Mouse (Mus musculus) forebrain, postnatal 0 days (tissue): Measurements from ENCODE around the gene Stx5a. TPM values are rescaled to one million over a fixed set of nuclear protein-coding genes. Genes with fewer than 3 reads are reported as not detected.

Experiments used
- ATAC-seq: fragments of 200-750 bp; cut with Nextera tagmentation; 2 replicates; pipeline ENCODE4 v1.8.0; 2017; ENCODE audit warnings: mild to moderate bottlenecking, moderate library complexity
- DNase-seq: peaks from one replicate; pipeline ENCODE4 v3.0.0-alpha.2; 2015
- H3K27ac ChIP-seq: fragments of 300-500 bp; sonication (generic); 2 replicates; pipeline ENCODE4 v1.5.1; 2014; ENCODE audit warnings: low read depth, mild to moderate bottlenecking, antibody characterized with exemption, low read length, moderate library complexity, mixed read lengths
- H3K27me3 ChIP-seq: fragments of 300-500 bp; sonication (generic); 2 replicates; pipeline ENCODE4 v1.6.1; 2014; ENCODE audit warnings: mild to moderate bottlenecking, low read length, mixed read lengths; ENCODE audit not compliant: insufficient read depth
- H3K36me3 ChIP-seq: fragments of 300-500 bp; sonication (generic); 2 replicates; pipeline ENCODE4 v1.6.1; 2014; ENCODE audit warnings: mild to moderate bottlenecking, moderate library complexity; ENCODE audit not compliant: insufficient read depth
- H3K4me1 ChIP-seq: fragments of 300-500 bp; sonication (generic); 2 replicates; pipeline ENCODE4 v1.6.1; 2014; ENCODE audit warnings: antibody characterized with exemption; ENCODE audit not compliant: insufficient read depth
- H3K4me2 ChIP-seq: fragments of 300-500 bp; sonication (generic); 2 replicates; pipeline ENCODE4 v1.6.1; 2014; ENCODE audit warnings: low read depth, mild to moderate bottlenecking, moderate library complexity
- H3K4me3 ChIP-seq: fragments of 300-500 bp; sonication (generic); 2 replicates; pipeline ENCODE4 v1.5.1; 2014; ENCODE audit warnings: low read depth, low read length, mixed read lengths
- H3K9ac ChIP-seq: fragments of 300-500 bp; sonication (generic); 2 replicates; pipeline ENCODE4 v1.6.1; 2014; ENCODE audit warnings: mild to moderate bottlenecking
- H3K9me3 ChIP-seq: fragments of 300-500 bp; sonication (generic); 2 replicates; pipeline ENCODE4 v1.6.1; 2016; ENCODE audit warnings: low read length
- CTCF ChIP-seq: sonication (generic); IDR thresholded peaks from 2 replicates; pipeline ENCODE4 v1.5.1; 2016; ENCODE audit warnings: antibody characterized with exemption, control low read depth, low read depth
- WGBS: fragments of 180-500 bp; shearing (Covaris S2); extraction: QIAGEN DNeasy Blood & Tissue Kit; methylation state at CpG from one replicate; pipeline ENCODE4 v1.1.7; 2014; 5-methylcytosine and 5-hydroxymethylcytosine counted together
- microRNA-seq, 2 experiments: library from miRNA; unstranded; fragments of <30 nt; microRNA quantifications; one replicate each; pipeline ENCODE4; 2016
- polyA plus RNA-seq: library from polyadenylated mRNA; unstranded; fragments of >200 nt; fragmentation: Nextera tagmentation; extraction: Ambion mirVana; gene quantifications from 2 replicates; pipeline ENCODE4 v1.2.1, GENCODE M21; 2015
- total RNA-seq: library from RNA; depleted of rRNA; stranded (reverse); fragments of >200 nt; gene quantifications from 2 replicates; pipeline ENCODE4 v1.2.3, GENCODE M21; 2014; rRNA removed

The Stx5a gene
- total and polyA plus RNA-seq, 2 experiments from 2014 or later = 97.6 to 140 TPM

DNA sequence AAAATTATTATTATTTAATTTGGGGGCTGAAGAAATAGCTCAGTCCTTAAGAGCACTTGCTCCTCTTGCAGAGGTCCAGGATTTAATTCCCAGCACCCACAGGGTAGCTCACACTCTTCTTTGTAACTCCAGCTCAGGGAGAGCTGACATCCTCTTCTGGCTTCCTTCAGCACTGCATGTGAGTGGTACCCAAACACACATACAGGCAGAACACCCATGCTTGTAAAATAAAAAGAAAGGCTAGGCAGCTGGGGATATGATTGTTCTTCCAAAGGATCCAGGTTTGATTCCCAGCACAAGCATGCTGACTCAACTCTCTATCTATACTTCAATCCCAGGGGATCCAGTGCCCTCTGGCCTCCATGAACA lies 57.7 kb downstream of the Stx5a start:
- no peak for TF ChIP-seq CTCF
- Histone ChIP-seq H3K4me3 (peak overlapping the region; percentile 55; the same call in 1 of the 2 replicates), H3K27me3 (no peaks in the 10 kb centered on the region), H3K9me3 (no peaks in the 10 kb centered on the region), H3K36me3 (peaks cover 16% of the 10 kb centered on the region), H3K4me2 (peak overlapping the region; percentile 72), H3K27ac (no peak overlapping the region), H3K4me1 (peaks cover 7% of the 10 kb centered on the region), H3K9ac (no peak overlapping the region)
- DNase-seq (no peak), ATAC-seq (no peak)

DNA sequence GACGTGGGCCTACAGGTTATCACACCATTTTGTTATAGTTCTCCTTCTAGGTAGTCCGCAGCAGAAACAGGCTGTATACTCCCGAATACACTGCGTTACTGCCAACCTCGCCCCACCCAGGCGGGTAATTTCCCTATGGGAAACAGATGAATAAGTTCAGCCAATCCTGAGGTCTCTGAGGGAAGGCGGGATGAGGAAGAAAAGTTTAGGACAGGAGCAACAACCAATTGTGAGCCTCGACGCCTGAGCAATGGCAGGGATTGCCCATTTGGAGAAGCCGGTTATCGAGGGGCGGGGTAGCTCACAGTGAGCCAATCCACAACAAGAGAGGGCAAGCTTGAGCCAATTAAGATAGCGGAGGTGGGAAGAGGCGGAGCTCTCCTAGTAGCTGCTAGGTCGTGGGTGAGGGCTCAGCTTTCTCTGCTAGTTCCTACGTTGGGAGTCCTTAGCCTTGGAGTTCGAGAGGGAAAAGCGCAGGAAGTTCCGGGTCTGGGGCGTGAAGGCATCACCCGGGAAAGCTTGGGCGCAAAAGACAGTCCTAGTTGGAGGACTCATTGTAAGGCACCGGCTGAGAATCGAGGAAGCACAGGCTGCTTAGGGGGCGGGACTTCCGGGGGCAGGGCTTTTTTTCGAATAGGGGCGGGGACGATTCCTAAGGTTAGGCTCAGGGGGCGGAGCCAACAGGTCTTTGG lies 61.1 kb downstream of the Stx5a start, which contains the start of gene Zbtb3:
Gene Zbtb3 (plus strand): TSS at position 426 of the 692 bp plus-strand sequence.
- 2% methylated on average over 30 of the region's 30 CpGs for WGBS
- peak within 1 kb of the TSS; percentile 58 for H3K4me3 ChIP-seq

DNA sequence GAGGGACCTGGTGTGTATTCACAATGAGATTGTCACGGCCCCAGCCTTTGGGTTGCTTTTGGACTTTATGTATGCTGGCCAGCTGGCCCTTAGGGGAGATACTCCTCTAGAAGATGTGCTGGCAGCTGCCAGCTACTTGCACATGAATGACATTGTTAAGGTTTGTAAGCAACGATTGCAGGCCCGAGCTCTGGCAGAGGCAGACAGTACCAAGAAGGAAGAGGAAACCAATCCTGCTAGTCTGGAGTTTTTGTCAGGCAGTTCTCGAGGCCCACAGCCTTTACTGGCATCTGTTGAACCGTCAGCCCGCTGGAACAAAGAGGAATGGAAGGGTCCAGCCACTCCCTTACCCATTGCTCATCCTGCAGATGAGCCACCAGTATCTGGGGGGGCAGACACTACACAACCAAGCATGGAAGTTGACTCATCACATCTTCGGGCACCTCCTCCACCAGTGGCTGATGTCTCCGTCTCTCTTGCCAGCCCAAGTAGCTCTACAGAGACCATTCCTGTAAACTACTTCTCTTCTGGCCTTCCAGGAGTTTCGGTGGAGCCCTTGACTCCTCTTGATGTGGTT lies 62.1 kb downstream of the Stx5a start:
- peak overlapping the region; percentile 58; the same call in 1 of the 2 replicates for H3K4me3 ChIP-seq
- 91% methylated on average over 9 of the region's 9 CpGs for WGBS

More for the DNA sequence above, 61.1 kb downstream of the Stx5a start, which contains the start of gene Zbtb3:
- H3K36me3 ChIP-seq = peaks cover 2% of the 10 kb centered on the region; the same call in 1 of the 2 replicates
- H3K9ac ChIP-seq = peak within 1 kb of the TSS; percentile 56
- no peak for TF ChIP-seq CTCF
- DNase-seq = peak; percentile 97
- H3K4me2 ChIP-seq = peak within 1 kb of the TSS; percentile 75
- ATAC-seq = peak; percentile 97
- H3K4me1 ChIP-seq = peaks cover 7% of the 10 kb centered on the region
- peak within 1 kb of the TSS; percentile 90 for H3K27ac ChIP-seq
- no peaks in the 10 kb centered on the region for H3K27me3 ChIP-seq
- no peaks in the 10 kb centered on the region for H3K9me3 ChIP-seq

GRCm38 (mm10) chr19:8803879-8804660 lies 62.9 kb downstream of the Stx5a start:
- no peak for DNase-seq
- TF ChIP-seq CTCF = no peak
- no peak overlapping the region for H3K27ac ChIP-seq
- H3K27me3 ChIP-seq = no peaks in the 10 kb centered on the region
- no peak overlapping the region for H3K4me3 ChIP-seq
- peaks cover 7% of the 10 kb centered on the region for H3K4me1 ChIP-seq
- ATAC-seq = no peak
- no peak overlapping the region for H3K4me2 ChIP-seq
- no peaks in the 10 kb centered on the region for H3K9me3 ChIP-seq
- 94% methylated on average over 11 of the region's 11 CpGs for WGBS
- peaks cover 12% of the 10 kb centered on the region; the same call in 1 of the 2 replicates for H3K36me3 ChIP-seq
- H3K9ac ChIP-seq = no peak overlapping the region

More for the DNA sequence above, 62.1 kb downstream of the Stx5a start:
- no peak for ATAC-seq
- Histone ChIP-seq H3K4me2 (peak overlapping the region; percentile 75), H3K27ac (peak overlapping the region; percentile 90; the same call in 1 of the 2 replicates), H3K9me3 (no peaks in the 10 kb centered on the region), H3K36me3 (peaks cover 5% of the 10 kb centered on the region; the same call in 1 of the 2 replicates), H3K4me1 (peaks cover 7% of the 10 kb centered on the region), H3K27me3 (no peaks in the 10 kb centered on the region), H3K9ac (peak overlapping the region; percentile 56; the same call in 1 of the 2 replicates)
- TF ChIP-seq CTCF = no peak
- no peak for DNase-seq

Small RNA genes lying within 50 kb of the gene (microRNA-seq; reads per million reads assigned to microRNA genes)
- 0 reads per million in 2 experiments for gene Mir6992

Other genes starting within 250 kb of the Stx5a start
Only the 30 nearest of the 33 such genes appear.
- 9.1 and 13.1 TPM in 2 replicates for gene Slc22a8, start 150.2 kb upstream of the Stx5a start, total RNA-seq
- 16.6 and 19.0 TPM in 2 replicates for gene Slc22a8, start 150.2 kb upstream of the Stx5a start, polyA plus RNA-seq
- 11.5 and 19.0 TPM in 2 replicates for gene Slc22a6, start 123.4 kb upstream of the Stx5a start, total RNA-seq
- gene Slc22a6, start 123.4 kb upstream of the Stx5a start, polyA plus RNA-seq = 13.2 and 15.5 TPM in 2 replicates
- gene Chrm1, start 77.6 kb upstream of the Stx5a start, total RNA-seq = 17.0 and 17.5 TPM in 2 replicates
- gene Chrm1, start 77.6 kb upstream of the Stx5a start, polyA plus RNA-seq = 12.4 and 14.9 TPM in 2 replicates
- 107 and 116 TPM in 2 replicates for gene Slc3a2, start 18.0 kb upstream of the Stx5a start, total RNA-seq
- gene Slc3a2, start 18.0 kb upstream of the Stx5a start, polyA plus RNA-seq = 247 and 256 TPM in 2 replicates
- 74.1 and 85.9 TPM in 2 replicates for gene Wdr74, start 5.6 kb upstream of the Stx5a start, total RNA-seq
- gene Wdr74, start 5.6 kb upstream of the Stx5a start, polyA plus RNA-seq = 98.7 and 113 TPM in 2 replicates
- not detected in 2 replicates for gene 1700092M07Rik, start 695 bp upstream of the Stx5a start, total RNA-seq
- 0.65 and 0.67 TPM in 2 replicates for gene 1700092M07Rik, start 695 bp upstream of the Stx5a start, polyA plus RNA-seq
- gene Nxf1, start 15.7 kb downstream of the Stx5a start, total RNA-seq = 81.7 and 114 TPM in 2 replicates
- gene Nxf1, start 15.7 kb downstream of the Stx5a start, polyA plus RNA-seq = 97.1 and 97.9 TPM in 2 replicates
- gene Tmem223, start 29.6 kb downstream of the Stx5a start, total RNA-seq = 236 and 241 TPM in 2 replicates
- 269 and 334 TPM in 2 replicates for gene Tmem223, start 29.6 kb downstream of the Stx5a start, polyA plus RNA-seq
- 17.4 and 19.6 TPM in 2 replicates for gene Tmem179b, start 33.1 kb downstream of the Stx5a start, total RNA-seq
- 22.4 and 22.6 TPM in 2 replicates for gene Tmem179b, start 33.1 kb downstream of the Stx5a start, polyA plus RNA-seq
- gene Taf6l, start 45.0 kb downstream of the Stx5a start, total RNA-seq = 27.2 and 31.7 TPM in 2 replicates
- gene Taf6l, start 45.0 kb downstream of the Stx5a start, polyA plus RNA-seq = 25.1 and 25.2 TPM in 2 replicates
- 89.3 and 99.3 TPM in 2 replicates for gene Polr2g, start 57.2 kb downstream of the Stx5a start, total RNA-seq
- gene Polr2g, start 57.2 kb downstream of the Stx5a start, polyA plus RNA-seq = 193 and 216 TPM in 2 replicates
- gene Zbtb3, start 61.1 kb downstream of the Stx5a start, total RNA-seq = 7.0 and 7.3 TPM in 2 replicates
- gene Zbtb3, start 61.1 kb downstream of the Stx5a start, polyA plus RNA-seq = 4.3 and 5.0 TPM in 2 replicates
- gene Ttc9c, start 77.9 kb downstream of the Stx5a start, total RNA-seq = 71.9 and 72.6 TPM in 2 replicates
- gene Ttc9c, start 77.9 kb downstream of the Stx5a start, polyA plus RNA-seq = 34.1 and 44.4 TPM in 2 replicates
- gene Hnrnpul2, start 78.6 kb downstream of the Stx5a start, total RNA-seq = 28.2 and 38.3 TPM in 2 replicates
- gene Hnrnpul2, start 78.6 kb downstream of the Stx5a start, polyA plus RNA-seq = 3.9 and 5.3 TPM in 2 replicates
- not detected in 2 replicates for gene AC129217.1, start 88.4 kb downstream of the Stx5a start, total RNA-seq
- not detected in 2 replicates for gene AC129217.1, start 88.4 kb downstream of the Stx5a start, polyA plus RNA-seq
- 81.5 and 91.5 TPM in 2 replicates for gene Bscl2, start 96.1 kb downstream of the Stx5a start, total RNA-seq
- gene Bscl2, start 96.1 kb downstream of the Stx5a start, polyA plus RNA-seq = 78.9 and 88.9 TPM in 2 replicates
- gene Gng3, start 97.8 kb downstream of the Stx5a start, total RNA-seq = 68.0 and 78.5 TPM in 2 replicates
- 594 and 622 TPM in 2 replicates for gene Gng3, start 97.8 kb downstream of the Stx5a start, polyA plus RNA-seq
- 1.5 and 2.6 TPM in 2 replicates for gene Lrrn4cl, start 109.4 kb downstream of the Stx5a start, total RNA-seq
- 0.58 and 0.88 TPM in 2 replicates for gene Lrrn4cl, start 109.4 kb downstream of the Stx5a start, polyA plus RNA-seq
- 108 and 126 TPM in 2 replicates for gene Ubxn1, start 130.1 kb downstream of the Stx5a start, total RNA-seq
- gene Ubxn1, start 130.1 kb downstream of the Stx5a start, polyA plus RNA-seq = 168 and 185 TPM in 2 replicates
- gene Uqcc3, start 139.5 kb downstream of the Stx5a start, total RNA-seq = 14.2 and 36.1 TPM in 2 replicates
- 59.1 TPM in 2 replicates for gene Uqcc3, start 139.5 kb downstream of the Stx5a start, polyA plus RNA-seq
- 5.0 and 7.2 TPM in 2 replicates for gene Lbhd1, start 142.3 kb downstream of the Stx5a start, total RNA-seq
- gene Lbhd1, start 142.3 kb downstream of the Stx5a start, polyA plus RNA-seq = 30.3 and 36.5 TPM in 2 replicates
- gene Gm49403, start 142.5 kb downstream of the Stx5a start, total RNA-seq = not detected in 2 replicates
- not detected in 2 replicates for gene Gm49403, start 142.5 kb downstream of the Stx5a start, polyA plus RNA-seq
- gene 1810009A15Rik, start 147.4 kb downstream of the Stx5a start, total RNA-seq = 26.0 and 37.5 TPM in 2 replicates
- 31.9 and 45.7 TPM in 2 replicates for gene 1810009A15Rik, start 147.4 kb downstream of the Stx5a start, polyA plus RNA-seq
- 0.95 TPM in 1 of 2 replicates, not detected in the other for gene Gm49416, start 147.5 kb downstream of the Stx5a start, total RNA-seq
- 1.4 TPM in 1 of 2 replicates, not detected in the other for gene Gm49416, start 147.5 kb downstream of the Stx5a start, polyA plus RNA-seq
- 26.1 and 29.9 TPM in 2 replicates for gene Ints5, start 151.6 kb downstream of the Stx5a start, total RNA-seq
- gene Ints5, start 151.6 kb downstream of the Stx5a start, polyA plus RNA-seq = 23.6 and 26.8 TPM in 2 replicates
- gene Ganab, start 156.7 kb downstream of the Stx5a start, total RNA-seq = 67.7 and 96.7 TPM in 2 replicates
- gene Ganab, start 156.7 kb downstream of the Stx5a start, polyA plus RNA-seq = 47.0 and 54.0 TPM in 2 replicates
- 99.6 and 120 TPM in 2 replicates for gene B3gat3, start 179.0 kb downstream of the Stx5a start, total RNA-seq
- 89.3 and 94.0 TPM in 2 replicates for gene B3gat3, start 179.0 kb downstream of the Stx5a start, polyA plus RNA-seq
- gene Rom1, start 187.9 kb downstream of the Stx5a start, total RNA-seq = 2.3 and 3.5 TPM in 2 replicates
- gene Rom1, start 187.9 kb downstream of the Stx5a start, polyA plus RNA-seq = 2.4 and 3.3 TPM in 2 replicates
- gene Eml3, start 188.1 kb downstream of the Stx5a start, total RNA-seq = 5.1 and 7.3 TPM in 2 replicates
- gene Eml3, start 188.1 kb downstream of the Stx5a start, polyA plus RNA-seq = 7.5 and 8.1 TPM in 2 replicates
- gene Mta2, start 200.5 kb downstream of the Stx5a start, total RNA-seq = 71.2 and 86.4 TPM in 2 replicates
- gene Mta2, start 200.5 kb downstream of the Stx5a start, polyA plus RNA-seq = 87.8 and 91.3 TPM in 2 replicates